Mouse (Mus musculus): Measurements from ENCODE around the gene Stk40. TPM values are rescaled to one million over a fixed set of nuclear protein-coding genes. Genes with fewer than 3 reads are reported as not detected.
"Not testable (repeated sequence)": the region's sequence is repeated elsewhere in the genome, so short reads cannot be mapped to it uniquely, and the experiment has no call there.

The Stk40 gene
- polyA plus RNA-seq, 3 experiments from 2014 or later, result 11.0 to 27.7 (median 16.5) TPM

- ATAC-seq, result no peak
Measured at GRCm38 (mm10) chr4:126156617-126157016, 52.9 kb downstream of the Stk40 start.

- peak; percentile 19 for ATAC-seq
Measured at GRCm38 (mm10) chr4:126157562-126157961, 53.8 kb downstream of the Stk40 start.

GRCm38 (mm10) chr4:126159455-126159854, 55.7 kb downstream of the Stk40 start:
- ATAC-seq, result no peak

GRCm38 (mm10) chr4:126160981-126161380, 57.2 kb downstream of the Stk40 start:
- no peak for ATAC-seq

- ATAC-seq, result no peak
Measured at GRCm38 (mm10) chr4:126161456-126161855, 57.7 kb downstream of the Stk40 start.

- no peak for ATAC-seq
Measured at GRCm38 (mm10) chr4:126161986-126162385, 58.2 kb downstream of the Stk40 start.

- peak; percentile 92 for ATAC-seq
Measured at GRCm38 (mm10) chr4:126162544-126163066, 58.8 kb downstream of the Stk40 start.

GRCm38 (mm10) chr4:126163067-126163659, 59.4 kb downstream of the Stk40 start, which contains the start of gene Sh3d21:
Sh3d21 (minus strand) TSS chr4:126163491.
- ATAC-seq, result peak; percentile 35

- no peak for ATAC-seq
Measured at GRCm38 (mm10) chr4:126163685-126164084, 59.9 kb downstream of the Stk40 start.

- not testable (repeated sequence) for ATAC-seq
Measured at GRCm38 (mm10) chr4:126165092-126165491, 61.3 kb downstream of the Stk40 start.

- ATAC-seq, result no peak
Measured at GRCm38 (mm10) chr4:126166084-126166483, 62.3 kb downstream of the Stk40 start.

- no peak for ATAC-seq
Measured at GRCm38 (mm10) chr4:126168851-126169250, 65.1 kb downstream of the Stk40 start.

GRCm38 (mm10) chr4:126170737-126171136, 67.0 kb downstream of the Stk40 start:
- not testable (repeated sequence) for ATAC-seq

- no peak for ATAC-seq
Measured at GRCm38 (mm10) chr4:126173800-126174199, 70.0 kb downstream of the Stk40 start.

- ATAC-seq, result not testable (repeated sequence)
Measured at GRCm38 (mm10) chr4:126175980-126176379, 72.2 kb downstream of the Stk40 start.

- peak; percentile 93 for ATAC-seq
Measured at GRCm38 (mm10) chr4:126181170-126181957, 77.6 kb downstream of the Stk40 start.

- ATAC-seq, result no peak
Measured at GRCm38 (mm10) chr4:126183034-126183433, 79.3 kb downstream of the Stk40 start.

GRCm38 (mm10) chr4:126187096-126187495, 83.3 kb downstream of the Stk40 start:
- ATAC-seq, result no peak

Other genes with a start within 250 kb of the Stk40 start
- under 1 TPM in 1 of 3 experiments, not detected in 2; 0.44 TPM for gene Csf3r, start 79.4 kb upstream of the Stk40 start, polyA plus RNA-seq (2017; shearing (Covaris generic))
- gene Mrps15, start 57.0 kb upstream of the Stk40 start, polyA plus RNA-seq (2017; shearing (Covaris generic)), result 10 to 100 TPM; 56.3 to 65.7 (median 64.4) TPM
- under 1 TPM; 0.24 to 0.66 (median 0.26) TPM for gene Oscp1, start 45.4 kb upstream of the Stk40 start, polyA plus RNA-seq (2017; shearing (Covaris generic))
- 10 to 100 TPM; 55.6 to 76.5 (median 73.4) TPM for gene Lsm10, start 7.3 kb upstream of the Stk40 start, polyA plus RNA-seq (2017; shearing (Covaris generic))
- gene Eva1b, start 43.8 kb downstream of the Stk40 start, polyA plus RNA-seq (2017; shearing (Covaris generic)), result 10 to 100 TPM in 2 of 3 experiments, 1 to 10 TPM in 1; 8.5 to 14.5 (median 11.7) TPM
- gene Sh3d21, start 59.5 kb downstream of the Stk40 start, polyA plus RNA-seq (2017; shearing (Covaris generic)), result 1 to 10 TPM in 1 of 3 experiments, under 1 TPM in 2; 0.24 to 1.3 (median 0.59) TPM
- gene Thrap3, start 98.8 kb downstream of the Stk40 start, polyA plus RNA-seq (2017; shearing (Covaris generic)), result 100 to 1,000 TPM; 198 to 359 (median 205) TPM
- 1 to 10 TPM; 3.2 to 6.6 (median 5.1) TPM for gene Map7d1, start 152.4 kb downstream of the Stk40 start, polyA plus RNA-seq (2017; shearing (Covaris generic))
- gene Trappc3, start 158.4 kb downstream of the Stk40 start, polyA plus RNA-seq (2017; shearing (Covaris generic)), result 10 to 100 TPM; 55.8 to 71.3 (median 70.8) TPM
- not detected for gene Col8a2, start 182.8 kb downstream of the Stk40 start, polyA plus RNA-seq (2017; shearing (Covaris generic))
- gene Adprhl2, start 217.7 kb downstream of the Stk40 start, polyA plus RNA-seq (2017; shearing (Covaris generic)), result 10 to 100 TPM; 15.9 to 22.5 (median 22.1) TPM
- not detected for gene Tekt2, start 221.7 kb downstream of the Stk40 start, polyA plus RNA-seq (2017; shearing (Covaris generic))

Data from inflammation-experienced regulatory T-cells, adult 6 months (primary cell).